Mouse (Mus musculus) layer of hippocampus, adult 6 months (tissue): ENCODE results near the gene Rps18. TPM values are rescaled to one million over a fixed set of nuclear protein-coding genes. Genes with fewer than 3 reads are reported as not detected.

Experiments used
- long read RNA-seq, 2 experiments: library from polyadenylated mRNA; unstranded; transcript quantifications; one replicate each; pipeline ENCODE4 v2.0.0; 2019 to 2020
- polyA plus RNA-seq: library from polyadenylated mRNA; unstranded; fragments of <200 nt; fragmentation: Nextera tagmentation; gene quantifications from 2 replicates; pipeline ENCODE4 v1.2.3, GENCODE M21; 2021

Gene Rps18
- polyA plus RNA-seq: 812 and 816 TPM in 2 replicates
- long read RNA-seq, experiment 1, transcript Rps18-210 (3 exons, 499 nt): minor isoform, 10 of 275 reads
- long read RNA-seq, experiment 1, transcript Rps18-209 (4 exons, 536 nt): minor isoform, 8 of 275 reads
- long read RNA-seq, experiment 1, transcript Rps18-201 (5 exons, 560 nt): major isoform, 248 of 275 reads
- long read RNA-seq, experiment 1, partial matches to known transcripts: 2 of 275 reads
- long read RNA-seq, experiment 1, other reads (novel, unspliced or antisense): 6 of 275 reads
- long read RNA-seq, experiment 2, transcript Rps18-201 (5 exons, 560 nt): major isoform, 15 of 20 reads
- long read RNA-seq, experiment 2, partial matches to known transcripts: 1 of 20 reads
- long read RNA-seq, experiment 2, other reads (novel, unspliced or antisense): 1 of 20 reads

DNA sequence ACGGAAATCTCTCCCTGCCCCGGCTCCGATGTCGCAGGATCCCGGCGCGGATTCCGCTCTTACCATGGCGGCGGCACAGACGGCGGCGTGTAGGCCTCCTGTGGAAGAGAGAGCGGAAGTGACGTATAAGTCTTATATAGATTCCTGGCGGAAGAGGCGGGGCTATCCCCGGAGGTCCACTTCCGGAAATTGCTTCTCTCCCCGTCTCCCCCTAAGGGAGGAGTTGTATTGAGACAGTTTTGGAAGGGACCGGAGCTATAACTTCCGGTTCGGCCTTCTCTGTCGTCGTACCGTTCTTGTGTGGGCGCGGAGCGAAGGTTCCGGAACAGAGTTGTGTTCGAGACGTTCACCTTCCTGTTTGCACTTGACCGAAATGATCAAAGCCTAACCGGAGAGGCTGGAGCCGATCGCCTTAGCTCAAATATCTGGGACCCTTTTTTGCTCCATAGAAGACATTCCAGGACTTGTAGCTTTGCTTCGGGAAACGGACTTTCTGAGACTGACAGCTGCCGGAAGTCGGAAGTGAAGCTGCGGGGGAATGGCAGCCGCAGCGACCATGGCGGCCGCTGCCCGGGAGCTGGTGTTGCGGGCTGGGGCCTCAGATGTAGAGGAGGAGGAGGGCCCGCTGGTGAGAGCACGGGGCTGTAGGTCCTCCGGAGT lies at the start of gene Rps18, which contains the start of gene Vps52:
Gene Rps18, minus strand, starts transcription at position 447 of the 660 bp plus-strand sequence.
Gene Vps52, plus strand, starts transcription at position 258 of the 660 bp plus-strand sequence.

DNA sequence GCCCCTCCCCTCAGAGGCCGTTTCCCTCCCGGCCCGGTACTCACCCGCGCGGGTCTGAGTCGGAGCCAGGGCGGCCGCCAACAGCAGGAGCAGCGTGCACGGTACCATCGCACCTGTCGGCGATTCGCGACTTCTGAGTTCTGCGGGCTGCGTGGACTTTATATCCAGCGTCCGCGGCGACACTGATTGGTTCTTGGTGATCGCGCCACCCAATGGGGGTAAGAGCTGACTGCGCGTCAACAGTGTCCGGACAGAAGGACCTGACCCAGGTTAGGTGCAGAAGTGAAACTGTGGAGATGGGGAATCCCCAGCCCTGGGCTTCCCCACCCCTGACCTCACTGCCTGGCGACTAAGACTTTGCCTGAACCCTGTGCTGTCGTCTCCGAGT lies 44.3 kb upstream of the Rps18 start, which contains the start of gene H2-K1:
Gene H2-K1, minus strand, starts transcription at position 198 of the 388 bp plus-strand sequence.

DNA sequence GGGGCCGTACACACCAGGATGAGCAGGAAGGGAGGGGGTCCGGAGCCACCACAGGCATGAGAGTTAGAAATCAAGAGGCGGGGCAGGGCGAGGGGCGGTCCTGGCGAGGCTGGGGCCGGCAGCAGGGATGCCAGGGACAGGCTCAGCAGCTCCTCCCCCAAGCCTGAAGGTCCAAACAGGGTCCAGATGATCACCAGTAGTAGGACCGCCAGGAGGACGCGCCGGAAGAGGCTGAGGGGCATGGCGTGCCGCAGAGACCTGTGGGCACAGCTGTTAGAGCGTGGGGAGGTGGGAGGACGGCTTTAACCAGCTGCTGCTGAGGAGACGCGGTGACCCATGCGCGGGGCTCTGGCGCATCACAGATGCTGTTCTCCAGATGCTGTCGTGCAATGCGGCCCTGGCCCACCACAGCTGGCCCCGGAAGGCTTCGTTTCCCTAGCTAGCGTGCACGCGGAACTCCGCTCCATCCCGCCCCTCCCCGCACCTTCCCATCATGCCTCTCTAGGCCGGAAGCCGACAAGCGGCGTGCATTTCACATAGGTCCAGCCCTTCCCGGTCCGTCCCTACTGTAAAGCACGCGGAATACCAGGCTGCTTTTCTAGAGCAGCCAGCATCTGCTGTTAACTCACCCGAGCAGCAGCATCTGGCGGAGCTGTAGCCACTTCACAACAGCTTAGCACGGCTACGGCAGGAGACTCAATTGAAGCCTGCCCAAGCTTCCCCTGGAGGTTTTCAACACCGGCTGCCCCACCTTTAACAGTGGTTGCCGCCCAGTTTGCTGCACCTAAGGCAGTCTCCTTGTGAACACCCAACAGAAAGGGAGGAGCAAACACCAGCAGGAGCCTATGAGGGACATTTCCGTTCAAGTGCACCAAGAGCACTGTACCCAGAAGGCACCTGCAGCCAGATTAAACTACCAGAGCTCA lies 4.5 kb downstream of the Rps18 start, which contains the start of gene B3galt4:
Gene B3galt4, minus strand, starts transcription at position 468 of the 926 bp plus-strand sequence.

DNA sequence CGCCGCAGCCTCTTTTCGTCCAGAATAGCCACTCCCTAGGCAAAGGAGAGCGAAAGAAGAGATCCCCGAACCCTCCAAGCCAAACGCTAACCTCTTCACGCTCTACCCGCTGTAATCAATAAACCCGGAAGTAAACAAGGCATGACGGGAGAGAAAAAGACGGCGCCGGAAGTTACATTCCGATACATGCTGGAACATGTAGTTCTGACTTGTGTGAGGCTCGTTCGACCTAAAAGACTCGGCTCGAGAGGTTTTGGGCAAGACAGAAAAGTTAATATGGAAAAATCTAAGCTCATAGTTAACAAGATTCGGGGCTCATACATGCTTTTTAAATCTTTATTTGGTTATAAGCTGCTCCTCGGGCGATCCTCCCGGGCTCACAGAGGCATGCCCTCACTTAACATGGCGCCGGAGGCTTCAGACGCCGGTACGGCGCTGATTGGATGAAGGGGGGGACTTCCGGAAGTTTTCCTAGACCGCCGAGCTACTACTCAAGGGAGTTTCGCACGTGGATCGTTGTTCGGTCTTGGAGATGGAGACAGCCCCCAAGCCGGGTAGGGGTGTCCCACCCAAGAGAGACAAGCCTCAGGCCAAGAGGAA lies 15.5 kb downstream of the Rps18 start, which contains the start of the genes Pfdn6 and Wdr46:
Gene Pfdn6, minus strand, starts transcription at position 138 of the 600 bp plus-strand sequence.
Gene Wdr46, plus strand, starts transcription at position 455 of the 600 bp plus-strand sequence.

DNA sequence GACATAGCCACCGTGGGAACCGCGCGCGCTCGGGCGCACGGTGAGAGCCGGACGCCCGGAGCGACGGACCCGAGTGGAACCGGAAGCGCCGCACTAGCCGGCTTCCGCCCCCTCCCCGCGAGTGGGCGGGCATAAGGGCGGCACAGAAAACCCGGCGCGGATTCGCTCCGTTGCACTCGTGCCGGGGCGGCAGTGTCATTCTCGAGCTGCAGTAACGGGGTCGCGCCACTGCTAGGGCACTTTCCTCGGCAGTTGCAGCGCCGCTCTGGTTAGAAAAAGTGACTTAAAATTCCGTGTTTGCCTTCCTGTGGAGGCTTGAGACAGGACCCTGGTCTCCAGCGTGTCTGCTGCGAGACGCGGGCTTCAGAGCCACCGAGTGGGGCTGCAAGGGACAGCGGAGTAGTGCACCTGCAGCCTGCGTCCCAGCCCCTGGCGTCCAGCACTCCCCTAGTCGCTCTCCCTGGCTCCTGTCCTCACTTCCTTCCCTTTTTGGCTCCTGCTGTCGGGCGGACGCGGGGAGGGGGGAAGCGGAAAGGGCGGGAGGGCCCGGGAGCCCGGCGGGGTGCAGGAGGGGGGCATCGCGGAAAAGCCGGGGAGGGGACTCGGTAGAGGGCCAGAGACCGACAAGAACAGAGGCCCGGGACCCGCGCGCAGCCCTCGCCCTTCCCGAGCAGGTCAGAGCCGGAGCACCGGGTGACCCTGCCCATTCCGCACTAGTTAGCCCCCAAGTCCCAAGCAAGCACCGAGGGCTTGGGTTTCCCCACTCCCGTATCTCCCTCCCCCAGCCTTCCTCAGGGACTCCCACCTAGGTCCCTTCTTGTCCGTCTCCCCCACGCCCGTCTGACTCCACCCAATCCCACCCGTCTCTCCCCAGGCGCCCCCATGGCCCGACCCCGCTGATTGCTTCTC lies 26.2 kb downstream of the Rps18 start, which contains the start of gene Rgl2:
Gene Rgl2, plus strand, starts transcription at position 173 of the 909 bp plus-strand sequence.

DNA sequence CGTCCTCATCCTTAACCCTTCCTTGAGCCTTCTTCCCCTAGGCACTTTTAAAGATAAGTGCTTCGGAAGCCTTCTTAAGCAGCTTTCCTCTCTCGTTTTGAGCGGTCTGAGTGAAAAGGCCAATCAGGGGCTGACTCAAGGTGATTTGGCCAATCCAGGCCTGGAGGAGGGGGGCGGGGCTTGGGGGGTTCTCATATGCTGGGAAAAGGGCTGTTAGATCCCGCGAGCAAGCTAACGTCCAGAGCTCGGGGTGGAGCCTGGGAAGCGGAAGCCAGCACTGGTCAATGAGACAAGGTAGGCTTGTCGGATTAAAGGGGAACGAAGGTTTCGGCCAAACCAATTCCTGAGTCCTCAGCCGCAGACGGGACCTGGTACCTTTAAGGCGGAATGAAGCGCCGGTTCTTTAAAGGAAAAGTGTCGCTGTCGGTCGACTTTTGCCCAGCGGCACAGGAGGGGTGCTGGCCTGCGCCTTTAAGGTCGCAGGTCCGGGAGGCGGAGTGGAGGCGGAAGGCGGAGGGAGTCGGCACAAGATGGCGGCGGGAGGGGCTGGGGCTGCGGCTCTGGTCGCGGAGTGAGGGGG lies 40.0 kb downstream of the Rps18 start, which contains the start of the genes Tapbp and Zbtb22:
Gene Tapbp, plus strand, starts transcription at position 229 of the 580 bp plus-strand sequence.
Gene Zbtb22, plus strand, starts transcription at position 234 of the 580 bp plus-strand sequence.

DNA sequence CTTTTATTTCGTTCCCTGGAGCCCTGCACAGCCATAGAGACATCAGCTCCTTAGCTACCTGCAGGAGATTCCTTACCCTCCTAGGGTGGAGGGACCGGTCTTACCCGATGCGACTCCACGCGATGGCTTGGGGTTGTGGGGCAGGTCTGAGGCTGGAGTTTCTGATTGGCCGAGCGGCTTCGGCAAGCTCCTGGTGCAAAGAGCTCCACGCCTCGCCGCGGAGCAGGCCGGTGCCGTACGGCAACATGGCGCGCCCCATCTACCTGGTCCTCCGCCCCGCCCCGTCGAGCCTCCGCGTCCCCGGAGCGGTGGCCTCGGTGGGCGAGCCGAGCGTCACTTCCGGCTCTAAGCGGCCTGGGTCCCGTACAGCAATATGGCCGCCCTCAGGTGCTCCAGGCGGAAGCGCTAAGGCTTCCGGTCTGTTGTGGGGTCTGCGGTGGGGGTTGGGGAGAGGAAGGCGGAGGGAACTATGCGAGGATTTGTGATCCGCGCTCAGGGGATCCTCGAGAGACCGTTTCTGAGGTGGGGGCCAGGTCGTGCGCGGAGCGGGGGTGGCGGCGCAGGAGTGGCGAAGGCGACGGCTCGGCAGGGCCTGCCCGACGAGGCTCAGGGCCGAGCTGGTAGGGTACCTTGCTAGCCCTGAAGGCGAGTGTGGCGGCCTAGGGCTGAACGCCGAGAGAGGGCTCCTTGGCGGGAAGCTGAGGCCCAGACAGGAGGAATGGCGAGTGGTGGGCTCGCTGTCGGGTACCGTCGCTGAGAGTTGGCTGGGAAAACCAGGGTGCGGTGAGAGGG lies 46.5 kb downstream of the Rps18 start, which contains the start of gene Daxx:
Gene Daxx, plus strand, starts transcription at position 338 of the 792 bp plus-strand sequence.

DNA sequence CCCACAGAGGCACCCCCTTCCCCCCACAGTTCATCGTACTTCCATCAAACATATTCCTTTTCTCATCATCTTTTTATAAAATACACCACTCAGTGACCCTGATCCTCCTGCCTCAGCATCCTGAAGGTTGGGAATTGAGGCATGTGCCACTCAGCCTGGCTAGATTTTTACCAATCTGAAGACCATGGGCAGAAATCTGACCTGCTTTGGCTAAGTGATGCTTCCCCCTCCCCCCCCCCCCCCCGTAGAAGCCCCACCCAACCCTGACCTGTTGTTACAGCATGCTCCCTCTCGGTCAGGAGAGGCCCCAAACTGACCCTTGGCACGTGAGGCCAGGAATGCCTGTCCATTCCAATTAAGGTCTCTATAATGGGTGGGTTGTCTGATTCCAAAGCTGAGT lies 51.0 kb downstream of the Rps18 start, which contains the start of gene Platr17:
Gene Platr17, plus strand, starts transcription at position 301 of the 400 bp plus-strand sequence.

Other genes starting within 250 kb of the Rps18 start
- gene March2, start 237.3 kb downstream of the Rps18 start, polyA plus RNA-seq: 33.7 and 36.0 TPM in 2 replicates
- gene Rab11b, start 195.5 kb downstream of the Rps18 start, polyA plus RNA-seq: 642 and 757 TPM in 2 replicates
- 4.1 and 4.8 TPM in 2 replicates for gene Angptl4, start 174.2 kb downstream of the Rps18 start, polyA plus RNA-seq
- gene Kank3, start 145.5 kb downstream of the Rps18 start, polyA plus RNA-seq: 18.6 and 21.5 TPM in 2 replicates
- gene Rps28, start 131.4 kb downstream of the Rps18 start, polyA plus RNA-seq: 3,625 and 3,721 TPM in 2 replicates
- gene Ndufa7, start 131.4 kb downstream of the Rps18 start, polyA plus RNA-seq: 965 and 1,137 TPM in 2 replicates
- gene Cd320, start 112.9 kb downstream of the Rps18 start, polyA plus RNA-seq: 51.3 and 62.0 TPM in 2 replicates
- not detected in 2 replicates for gene Gm7029, start 82.2 kb downstream of the Rps18 start, polyA plus RNA-seq
- 0.51 TPM in 1 of 2 replicates, not detected in the other for gene Kifc1, start 65.3 kb downstream of the Rps18 start, polyA plus RNA-seq
- 0.60 and 0.75 TPM in 2 replicates for gene Platr17, start 50.9 kb downstream of the Rps18 start, polyA plus RNA-seq
- 18.8 and 19.0 TPM in 2 replicates for gene Daxx, start 46.6 kb downstream of the Rps18 start, polyA plus RNA-seq
- 28.3 and 30.0 TPM in 2 replicates for gene Tapbp, start 40.1 kb downstream of the Rps18 start, polyA plus RNA-seq
- 4.5 and 4.6 TPM in 2 replicates for gene Zbtb22, start 40.1 kb downstream of the Rps18 start, polyA plus RNA-seq
- gene Rgl2, start 26.5 kb downstream of the Rps18 start, polyA plus RNA-seq: 4.3 and 4.4 TPM in 2 replicates
- gene Pfdn6, start 15.7 kb downstream of the Rps18 start, polyA plus RNA-seq: 105 and 106 TPM in 2 replicates
- 5.0 and 6.5 TPM in 2 replicates for gene Wdr46, start 15.3 kb downstream of the Rps18 start, polyA plus RNA-seq
- gene B3galt4, start 4.5 kb downstream of the Rps18 start, polyA plus RNA-seq: 2.0 and 2.1 TPM in 2 replicates
- gene Vps52, start 189 bp downstream of the Rps18 start, polyA plus RNA-seq: 48.0 and 48.1 TPM in 2 replicates
- 37.2 and 44.8 TPM in 2 replicates for gene H2-K1, start 44.3 kb upstream of the Rps18 start, polyA plus RNA-seq
- 3.7 TPM in 2 replicates for gene Ring1, start 68.7 kb upstream of the Rps18 start, polyA plus RNA-seq
- 42.0 and 44.5 TPM in 2 replicates for gene H2-Ke6, start 72.1 kb upstream of the Rps18 start, polyA plus RNA-seq
- 68.1 and 70.9 TPM in 2 replicates for gene Slc39a7, start 75.7 kb upstream of the Rps18 start, polyA plus RNA-seq
- gene Rxrb, start 75.8 kb upstream of the Rps18 start, polyA plus RNA-seq: 10.4 and 11.9 TPM in 2 replicates
- 0.26 and 0.31 TPM in 2 replicates for gene Col11a2, start 83.4 kb upstream of the Rps18 start, polyA plus RNA-seq
- 1.9 TPM in 2 replicates for gene H2-Oa, start 136.3 kb upstream of the Rps18 start, polyA plus RNA-seq
- gene H2-DMa, start 163.5 kb upstream of the Rps18 start, polyA plus RNA-seq: 41.6 and 44.5 TPM in 2 replicates
- gene Brd2, start 166.6 kb upstream of the Rps18 start, polyA plus RNA-seq: 39.6 and 50.6 TPM in 2 replicates
- 0.23 and 0.52 TPM in 2 replicates for gene H2-DMb2, start 187.3 kb upstream of the Rps18 start, polyA plus RNA-seq
- 4.0 and 6.9 TPM in 2 replicates for gene H2-DMb1, start 197.1 kb upstream of the Rps18 start, polyA plus RNA-seq
- gene Tap1, start 231.6 kb upstream of the Rps18 start, polyA plus RNA-seq: 3.6 and 4.8 TPM in 2 replicates
- 7.6 and 9.3 TPM in 2 replicates for gene Psmb9, start 231.8 kb upstream of the Rps18 start, polyA plus RNA-seq
- 25.2 and 28.6 TPM in 2 replicates for gene Psmb8, start 241.7 kb upstream of the Rps18 start, polyA plus RNA-seq
- gene Tap2, start 247.5 kb upstream of the Rps18 start, polyA plus RNA-seq: 9.9 and 12.6 TPM in 2 replicates